Mouse (Mus musculus): ENCODE measurements around the gene Vps29. TPM values are rescaled to one million over a fixed set of nuclear protein-coding genes. Genes with fewer than 3 reads are reported as not detected.

Gene Vps29
- 218 and 230 TPM in 2 replicates for polyA plus RNA-seq (2015; fragmentation: Nextera tagmentation; extraction: Ambion mirVana)

DNA sequence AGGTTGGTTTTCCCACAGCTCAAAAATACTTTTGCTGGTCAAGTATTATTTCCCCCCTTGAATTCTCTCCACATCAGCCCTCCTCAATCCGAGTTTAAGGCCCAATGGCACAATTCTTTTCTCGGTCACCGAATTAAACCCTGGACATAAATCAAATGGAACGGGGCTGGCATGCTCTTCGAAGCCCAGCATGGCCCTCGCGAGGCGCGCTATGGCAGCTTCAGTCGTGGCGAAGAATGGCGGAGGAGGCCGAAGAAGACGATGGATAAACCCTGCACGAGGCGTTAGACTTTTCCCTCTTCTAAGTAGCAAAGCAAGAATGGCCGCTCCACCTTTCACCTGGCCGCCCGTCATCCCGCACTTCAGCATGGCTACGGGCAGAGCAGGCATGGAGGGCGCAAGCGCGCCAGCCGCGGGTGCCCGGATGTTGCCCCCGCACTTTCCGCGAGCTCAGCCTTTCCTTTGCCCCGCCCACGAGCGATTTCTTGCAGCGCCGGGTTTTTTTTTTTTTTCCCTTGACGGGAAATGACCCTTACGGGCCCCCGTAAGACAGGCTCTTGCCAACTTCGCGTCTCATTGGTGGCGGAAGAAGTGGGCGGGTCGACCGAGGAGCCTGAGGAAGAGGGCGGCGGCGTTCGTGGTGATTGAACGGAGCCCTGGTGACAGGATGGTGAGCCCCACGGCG is at the start of gene Vps29, which contains the start of gene Rad9b:
Gene Vps29 (plus strand): TSS at position 563 of the 685 bp plus-strand sequence.
Gene Rad9b (minus strand): TSS at position 427 of the 685 bp plus-strand sequence.
- H3K4me1 ChIP-seq: peaks cover 14% of the 10 kb centered on the region
- peak within 1 kb of the TSS; percentile 83 for H3K4me2 ChIP-seq
- peak within 1 kb of the TSS; percentile 74 for H3K4me3 ChIP-seq (replicated peaks)
- H3K27me3 ChIP-seq: no peaks in the 10 kb centered on the region
- peak within 1 kb of the TSS; percentile 77 for H3K9ac ChIP-seq
- peak; percentile 93 for ATAC-seq (replicated peaks; ENCODE audit: low FRiP score)
- H3K27ac ChIP-seq: peak within 1 kb of the TSS; percentile 82
- no peaks in the 10 kb centered on the region for H3K9me3 ChIP-seq (replicated peaks)
- WGBS: under 1% methylated on average over 51 of the region's 51 CpGs
- peaks cover 7% of the 10 kb centered on the region; the same call in 1 of the 2 replicates for H3K36me3 ChIP-seq

DNA sequence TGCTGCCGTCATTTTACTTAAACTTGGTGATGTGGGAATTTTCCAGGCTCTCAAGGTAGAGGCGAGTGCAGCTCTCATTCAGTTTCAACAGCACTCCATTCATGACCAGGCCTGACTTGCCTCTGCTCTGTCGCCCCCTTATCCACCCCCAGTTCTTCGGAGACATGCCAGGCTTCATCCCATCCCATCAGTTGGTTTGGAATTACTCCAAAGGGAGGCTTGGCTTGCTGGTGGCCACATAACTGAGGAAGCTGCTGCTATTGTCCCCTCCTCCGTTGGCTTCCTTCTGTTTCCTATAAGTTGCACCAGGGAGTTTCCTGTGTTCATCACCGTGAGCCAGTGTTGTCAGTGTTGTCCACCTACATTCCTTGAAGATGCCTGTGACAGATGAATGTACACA is 49.6 kb upstream of the Vps29 start:
- Histone ChIP-seq H3K27me3 (no peaks in the 10 kb centered on the region), H3K4me2 (no peak overlapping the region), H3K9ac (no peak overlapping the region), H3K36me3 (peaks cover 9% of the 10 kb centered on the region; the same call in 1 of the 2 replicates), H3K4me3 (replicated peaks) (no peak overlapping the region), H3K4me1 (peaks cover 31% of the 10 kb centered on the region), H3K9me3 (replicated peaks) (no peaks in the 10 kb centered on the region), H3K27ac (0 out of 2 replicates have a peak overlapping the region, but pooled peaks have one; percentile 22)
- WGBS: 76% methylated on average over 6 of the region's 6 CpGs
- ATAC-seq (replicated peaks; ENCODE audit: low FRiP score): no peak

DNA sequence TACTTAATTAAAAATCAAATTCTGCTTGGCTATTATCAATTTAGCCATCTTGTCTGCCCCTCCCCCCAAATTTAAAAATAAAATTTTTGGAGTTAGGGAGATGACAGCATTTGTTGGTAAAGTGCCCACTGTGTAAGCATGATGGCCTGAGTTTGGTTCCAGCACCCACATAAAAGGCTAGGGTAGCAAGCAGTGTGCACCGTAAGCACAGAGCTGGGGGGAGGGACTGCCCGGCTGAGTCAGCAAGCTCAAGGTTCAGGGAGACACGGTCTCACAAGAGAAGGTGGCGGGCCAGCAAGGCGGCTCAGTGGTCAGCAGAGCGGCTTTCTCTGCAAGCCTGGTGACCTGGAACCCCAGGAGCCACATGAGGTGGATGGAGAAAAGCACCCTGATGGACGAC is 48.7 kb upstream of the Vps29 start:
- H3K4me2 ChIP-seq: no peak overlapping the region
- ATAC-seq (replicated peaks; ENCODE audit: low FRiP score): no peak
- peaks cover 31% of the 10 kb centered on the region for H3K4me1 ChIP-seq
- 91% methylated on average over 7 of the region's 7 CpGs for WGBS
- no peaks in the 10 kb centered on the region for H3K27me3 ChIP-seq
- H3K27ac ChIP-seq: no peak overlapping the region
- no peaks in the 10 kb centered on the region for H3K9me3 ChIP-seq (replicated peaks)
- peaks cover 9% of the 10 kb centered on the region; the same call in 1 of the 2 replicates for H3K36me3 ChIP-seq
- no peak overlapping the region for H3K4me3 ChIP-seq (replicated peaks)
- no peak overlapping the region for H3K9ac ChIP-seq

DNA sequence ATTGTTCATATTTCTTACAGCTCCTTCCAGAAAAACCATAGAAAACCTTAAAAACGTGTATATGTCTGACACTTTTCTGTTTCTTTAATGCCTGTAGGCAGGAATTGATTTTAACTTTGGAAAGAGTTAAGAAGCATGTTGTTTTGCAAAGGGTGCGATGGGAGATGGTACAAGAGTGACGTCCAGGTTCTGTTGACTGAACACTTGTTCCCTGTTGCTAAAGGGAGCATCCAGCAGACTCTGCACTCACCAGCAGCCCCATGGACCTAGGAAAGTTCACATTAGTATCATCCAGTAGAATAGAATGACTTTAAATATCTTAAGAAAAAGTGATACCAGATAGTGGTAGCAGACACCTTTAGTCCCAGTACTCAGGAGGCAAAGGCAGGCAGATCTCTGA is 47.6 kb upstream of the Vps29 start:
- Histone ChIP-seq H3K4me1 (peaks cover 31% of the 10 kb centered on the region), H3K4me3 (replicated peaks) (no peak overlapping the region), H3K27me3 (no peaks in the 10 kb centered on the region), H3K9ac (no peak overlapping the region), H3K27ac (no peak overlapping the region), H3K36me3 (peaks cover 15% of the 10 kb centered on the region; the same call in 1 of the 2 replicates), H3K9me3 (replicated peaks) (no peaks in the 10 kb centered on the region), H3K4me2 (no peak overlapping the region)
- 90% methylated on average over 3 of the region's 3 CpGs for WGBS
- no peak for ATAC-seq (replicated peaks; ENCODE audit: low FRiP score)

DNA sequence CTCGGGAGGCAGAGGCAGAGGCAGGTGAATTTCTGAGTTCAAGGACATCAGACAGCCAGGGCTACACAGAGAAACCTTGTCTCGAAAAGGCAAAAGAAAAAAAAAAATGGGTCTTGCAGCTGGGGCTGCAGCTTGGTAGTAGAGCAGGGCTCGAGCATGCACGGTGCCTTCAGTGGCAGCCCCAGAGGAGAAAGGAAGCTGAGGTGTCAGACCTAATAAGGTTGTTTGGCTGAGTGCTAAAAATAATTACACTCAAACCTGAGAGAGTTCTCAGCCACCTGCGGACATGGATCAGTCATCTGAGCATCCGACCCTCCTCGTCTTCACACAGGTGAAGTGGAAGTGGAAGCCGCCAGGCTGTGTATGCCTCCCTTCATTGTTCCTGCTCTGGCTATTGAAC is 43.5 kb upstream of the Vps29 start:
- Histone ChIP-seq H3K4me2 (no peak overlapping the region), H3K9me3 (replicated peaks) (no peaks in the 10 kb centered on the region), H3K36me3 (peaks cover 43% of the 10 kb centered on the region), H3K4me3 (replicated peaks) (no peak overlapping the region), H3K9ac (no peak overlapping the region), H3K27ac (no peak overlapping the region), H3K27me3 (no peaks in the 10 kb centered on the region), H3K4me1 (peaks cover 17% of the 10 kb centered on the region)
- no peak for ATAC-seq (replicated peaks; ENCODE audit: low FRiP score)
- WGBS: 85% methylated on average over 8 of the region's 8 CpGs

DNA sequence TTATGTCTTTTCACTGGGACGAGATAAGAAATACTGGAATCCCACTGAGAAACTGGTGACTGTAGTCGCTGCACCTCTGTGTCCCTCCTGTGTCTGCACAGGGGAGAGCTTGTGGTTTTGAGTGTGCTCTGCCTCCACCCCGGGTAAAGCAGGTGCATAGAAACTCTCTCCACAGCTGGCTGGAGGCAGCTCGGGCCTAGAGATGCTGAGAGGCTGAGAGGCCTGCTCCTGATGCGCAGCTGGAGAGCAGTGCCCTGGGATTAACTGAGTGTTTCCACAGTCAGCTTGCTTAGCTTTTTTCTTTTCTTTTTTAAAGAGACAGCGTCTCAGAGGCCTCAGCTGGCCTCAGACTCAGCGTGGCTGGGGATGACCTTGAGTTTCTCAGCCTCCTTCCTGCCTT is 42.5 kb upstream of the Vps29 start:
- H3K9me3 ChIP-seq (replicated peaks): no peaks in the 10 kb centered on the region
- no peak for ATAC-seq (replicated peaks; ENCODE audit: low FRiP score)
- H3K9ac ChIP-seq: no peak overlapping the region
- H3K4me2 ChIP-seq: no peak overlapping the region
- H3K4me1 ChIP-seq: peaks cover 17% of the 10 kb centered on the region
- H3K4me3 ChIP-seq (replicated peaks): no peak overlapping the region
- peaks cover 50% of the 10 kb centered on the region for H3K36me3 ChIP-seq
- WGBS: 79% methylated on average over 7 of the region's 7 CpGs
- no peaks in the 10 kb centered on the region for H3K27me3 ChIP-seq
- no peak overlapping the region for H3K27ac ChIP-seq

DNA sequence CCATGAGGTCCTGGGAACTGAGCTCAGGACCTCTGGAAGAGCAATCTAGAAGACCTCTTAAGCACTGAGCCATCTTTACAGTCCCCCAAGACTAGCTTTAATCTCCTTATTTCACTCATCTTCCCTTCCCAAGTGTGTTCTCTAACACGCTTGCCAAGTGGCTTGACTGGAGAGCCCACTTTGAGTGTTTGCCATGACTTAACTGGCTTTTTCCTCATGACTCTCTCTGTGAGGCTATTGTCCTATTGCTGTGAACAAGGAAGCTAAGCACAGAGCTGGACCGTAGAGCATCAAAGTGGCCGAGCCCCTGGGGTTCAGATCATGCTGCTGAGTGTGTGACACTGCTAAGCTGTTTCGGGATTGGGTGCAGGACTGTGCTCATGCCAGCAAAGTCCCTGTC is 41.8 kb upstream of the Vps29 start:
- peaks cover 54% of the 10 kb centered on the region for H3K36me3 ChIP-seq
- ATAC-seq (replicated peaks; ENCODE audit: low FRiP score): no peak
- 97% methylated on average over 4 of the region's 4 CpGs for WGBS

DNA sequence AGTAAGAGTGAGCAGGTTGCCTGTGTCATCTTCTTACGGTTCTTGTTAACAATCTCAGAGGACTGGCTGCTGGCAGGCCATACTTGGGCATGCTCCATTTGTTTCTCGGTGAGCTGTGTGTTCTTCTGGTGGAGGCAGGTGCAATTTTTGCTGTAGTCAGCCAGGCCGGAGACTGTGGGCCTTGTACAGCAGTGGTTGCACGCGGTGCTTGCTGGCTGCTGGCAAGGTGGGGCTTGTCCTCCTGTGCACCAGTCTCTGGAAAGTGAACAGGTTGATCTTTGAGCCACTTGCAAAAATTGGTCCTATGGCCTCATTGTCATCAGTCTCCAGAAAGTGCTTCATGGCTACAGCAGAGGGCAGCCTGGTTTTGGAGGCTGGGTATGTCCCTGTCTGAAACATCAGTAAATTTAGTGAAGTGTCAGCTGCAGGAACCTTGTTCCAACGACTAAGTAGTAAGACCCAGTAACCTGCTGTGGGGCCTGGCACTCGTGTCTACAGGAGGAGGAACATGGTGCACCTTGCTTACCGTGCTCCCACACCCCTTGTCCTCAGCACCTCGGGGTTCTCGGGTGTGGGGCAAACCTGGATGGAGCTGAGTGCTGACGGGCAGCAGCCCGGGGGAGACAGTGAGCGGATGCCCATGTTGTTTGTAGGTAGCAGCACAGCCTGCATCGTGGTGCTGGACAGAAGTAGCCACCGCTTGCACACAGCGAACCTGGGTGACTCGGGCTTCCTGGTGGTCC is 41.1 kb upstream of the Vps29 start:
- 83% methylated on average over 17 of the region's 17 CpGs for WGBS
- peaks cover 57% of the 10 kb centered on the region for H3K36me3 ChIP-seq
- no peak overlapping the region for H3K4me3 ChIP-seq (replicated peaks)
- H3K9me3 ChIP-seq (replicated peaks): no peaks in the 10 kb centered on the region
- H3K27ac ChIP-seq: no peak overlapping the region
- no peak for ATAC-seq (replicated peaks; ENCODE audit: low FRiP score)
- H3K27me3 ChIP-seq: no peaks in the 10 kb centered on the region
- peaks cover 17% of the 10 kb centered on the region for H3K4me1 ChIP-seq
- H3K9ac ChIP-seq: no peak overlapping the region
- no peak overlapping the region for H3K4me2 ChIP-seq

More for the DNA sequence above, 41.8 kb upstream of the Vps29 start:
- Histone ChIP-seq H3K27ac (no peak overlapping the region), H3K4me2 (no peak overlapping the region), H3K4me1 (peaks cover 17% of the 10 kb centered on the region), H3K9me3 (replicated peaks) (no peaks in the 10 kb centered on the region), H3K4me3 (replicated peaks) (no peak overlapping the region), H3K9ac (no peak overlapping the region), H3K27me3 (no peaks in the 10 kb centered on the region)

DNA sequence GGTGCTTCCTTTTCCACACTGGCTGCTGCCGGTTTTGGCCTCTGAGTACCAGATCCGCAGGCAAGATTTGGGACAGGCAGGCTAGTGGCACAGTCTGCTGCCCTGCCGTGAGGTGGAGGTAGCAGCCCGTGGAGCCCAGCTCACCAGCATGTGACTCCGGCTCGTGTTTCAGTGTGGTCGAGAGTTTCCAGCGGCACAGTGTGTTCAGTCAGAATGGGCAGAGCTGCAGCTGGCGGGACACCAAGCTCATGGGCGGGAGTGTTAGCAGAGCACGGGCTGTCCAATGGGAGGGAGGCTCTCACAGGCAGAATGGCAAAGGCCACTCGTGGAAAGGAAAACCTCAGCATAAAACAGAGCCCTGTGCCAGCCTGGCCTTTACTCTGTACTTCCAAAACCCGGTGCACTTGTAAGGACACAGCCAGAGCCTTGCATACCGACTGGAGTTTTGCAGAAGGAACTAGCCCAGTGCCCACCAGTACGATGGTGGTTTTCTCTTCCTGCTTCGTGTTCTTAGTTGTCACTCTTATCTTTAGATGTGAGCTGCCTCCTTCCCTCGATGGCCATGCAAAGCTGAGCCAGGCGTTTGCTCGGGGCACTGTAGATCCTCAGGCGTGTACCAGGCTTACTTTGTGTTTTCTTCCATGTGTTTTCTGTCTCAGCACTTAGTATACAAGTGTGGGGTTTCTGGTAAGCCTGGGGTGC is 39.1 kb upstream of the Vps29 start:
- Histone ChIP-seq H3K4me3 (replicated peaks) (no peak overlapping the region), H3K4me2 (peak overlapping the region; percentile 23; the same call in 1 of the 2 replicates), H3K9ac (peak overlapping the region; percentile 5; the same call in 1 of the 2 replicates), H3K4me1 (peaks cover 21% of the 10 kb centered on the region), H3K27ac (peak overlapping the region; percentile 75), H3K27me3 (no peaks in the 10 kb centered on the region), H3K9me3 (replicated peaks) (no peaks in the 10 kb centered on the region), H3K36me3 (peaks cover 63% of the 10 kb centered on the region)
- 50% methylated on average over 20 of the region's 20 CpGs for WGBS
- peak; percentile 94 for ATAC-seq (replicated peaks; ENCODE audit: low FRiP score)

DNA sequence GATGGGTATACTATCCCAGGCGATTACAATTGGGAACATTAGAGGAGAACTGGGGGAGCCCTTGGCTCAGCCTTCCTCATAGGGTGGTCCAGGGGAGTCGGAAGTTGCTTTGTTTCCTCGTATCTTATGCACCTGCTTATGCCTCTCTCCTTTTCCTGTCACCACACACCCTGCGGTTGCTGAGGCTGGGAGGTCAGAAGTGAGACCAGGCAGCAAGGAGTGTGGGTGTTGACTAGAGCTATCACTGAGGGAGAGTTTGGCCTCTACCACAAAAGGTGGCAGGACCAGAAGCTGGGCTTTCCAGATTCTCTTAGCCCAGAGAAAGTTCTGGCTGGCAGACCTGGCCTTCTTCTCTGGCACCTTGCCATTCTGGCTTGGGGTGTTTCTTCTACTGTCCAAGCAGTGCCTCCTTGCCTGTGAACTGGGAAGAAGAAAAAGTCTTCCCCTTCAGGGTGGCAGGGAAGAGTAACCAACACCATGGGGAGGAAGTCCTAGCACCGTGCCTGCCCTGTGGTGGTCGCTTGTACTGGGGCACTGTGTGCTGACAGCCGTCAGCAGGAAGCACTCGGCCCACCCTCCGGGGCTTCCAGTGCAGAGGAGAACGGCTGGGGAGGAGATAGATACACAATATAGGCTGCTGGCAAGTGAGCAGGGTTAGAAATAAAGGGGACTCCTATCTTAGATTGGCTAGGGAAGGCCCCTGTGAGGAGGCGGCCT is 36.7 kb upstream of the Vps29 start:
- Histone ChIP-seq H3K36me3 (peaks cover 70% of the 10 kb centered on the region), H3K4me2 (no peak overlapping the region), H3K4me3 (replicated peaks) (no peak overlapping the region), H3K9me3 (replicated peaks) (no peaks in the 10 kb centered on the region), H3K27me3 (no peaks in the 10 kb centered on the region), H3K4me1 (peaks cover 21% of the 10 kb centered on the region), H3K27ac (no peak overlapping the region), H3K9ac (no peak overlapping the region)
- 77% methylated on average over 11 of the region's 11 CpGs for WGBS
- no peak for ATAC-seq (replicated peaks; ENCODE audit: low FRiP score)

DNA sequence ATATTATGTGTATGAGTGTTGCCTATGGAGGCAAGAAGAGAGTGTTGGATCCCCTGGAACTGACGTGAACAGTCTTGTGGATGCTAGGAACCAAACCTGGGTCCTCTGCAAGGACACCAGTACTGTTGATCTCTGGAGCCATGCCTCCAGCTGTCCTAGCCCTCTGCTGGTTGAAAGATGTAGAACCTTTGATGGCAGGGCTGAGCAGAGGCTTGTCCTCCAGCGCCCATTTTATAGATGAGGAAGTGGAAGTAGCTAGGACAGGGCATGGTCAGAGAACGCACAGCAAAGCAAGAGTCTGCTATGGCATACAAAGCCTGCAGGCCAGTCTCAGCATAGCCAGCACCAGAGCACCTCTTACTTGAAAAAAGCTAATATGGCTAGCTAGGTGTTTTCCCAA is 36.1 kb upstream of the Vps29 start:
- no peak overlapping the region for H3K9ac ChIP-seq
- H3K36me3 ChIP-seq: peaks cover 64% of the 10 kb centered on the region
- H3K4me3 ChIP-seq (replicated peaks): no peak overlapping the region
- H3K27me3 ChIP-seq: no peaks in the 10 kb centered on the region
- H3K4me1 ChIP-seq: peaks cover 21% of the 10 kb centered on the region
- H3K9me3 ChIP-seq (replicated peaks): no peaks in the 10 kb centered on the region
- no peak overlapping the region for H3K27ac ChIP-seq
- ATAC-seq (replicated peaks; ENCODE audit: low FRiP score): no peak
- H3K4me2 ChIP-seq: no peak overlapping the region
- WGBS: 73% methylated on average over 3 of the region's 3 CpGs
